Mouse (Mus musculus): Measurements from ENCODE around the gene Ggta1.

Ggta1 gene

GRCm38 (mm10) chr2:35434576-35435123 lies 28.4 kb downstream of the Ggta1 start:
- no peak for DNase-seq (ENCODE audit: low spot score)

GRCm38 (mm10) chr2:35433428-35433827 lies 29.6 kb downstream of the Ggta1 start:
- no peak for DNase-seq (ENCODE audit: low spot score)

GRCm38 (mm10) chr2:35432472-35432871 lies 30.6 kb downstream of the Ggta1 start:
- no peak for DNase-seq (ENCODE audit: low spot score)

GRCm38 (mm10) chr2:35432011-35432410 lies 31.0 kb downstream of the Ggta1 start:
- DNase-seq (ENCODE audit: low spot score) = no peak

- DNase-seq (ENCODE audit: low spot score) = no peak
These were observed 32.2 kb downstream of the Ggta1 start for GRCm38 (mm10) chr2:35430806-35431205.

GRCm38 (mm10) chr2:35428615-35429300 lies 34.3 kb downstream of the Ggta1 start:
- no peak for DNase-seq (ENCODE audit: low spot score)

- no peak for DNase-seq (ENCODE audit: low spot score)
These were observed 35.5 kb downstream of the Ggta1 start for GRCm38 (mm10) chr2:35427559-35427958.

GRCm38 (mm10) chr2:35423711-35424339 lies 39.2 kb downstream of the Ggta1 start:
- no peak for DNase-seq (ENCODE audit: low spot score)

GRCm38 (mm10) chr2:35422384-35422783 lies 40.6 kb downstream of the Ggta1 start:
- DNase-seq (ENCODE audit: low spot score) = no peak

- DNase-seq (ENCODE audit: low spot score) = no peak
These were observed 42.4 kb downstream of the Ggta1 start for GRCm38 (mm10) chr2:35420681-35421080.

- no peak for DNase-seq (ENCODE audit: low spot score)
These were observed 43.4 kb downstream of the Ggta1 start for GRCm38 (mm10) chr2:35419671-35420070.

- no peak for DNase-seq (ENCODE audit: low spot score)
These were observed 43.8 kb downstream of the Ggta1 start for GRCm38 (mm10) chr2:35419243-35419642.

GRCm38 (mm10) chr2:35417231-35417630 lies 45.8 kb downstream of the Ggta1 start:
- no peak for DNase-seq (ENCODE audit: low spot score)

- no peak for DNase-seq (ENCODE audit: low spot score)
These were observed 46.6 kb downstream of the Ggta1 start for GRCm38 (mm10) chr2:35416473-35416872.

GRCm38 (mm10) chr2:35412810-35413209 lies 50.2 kb downstream of the Ggta1 start:
- DNase-seq (ENCODE audit: low spot score) = no peak

- no peak for DNase-seq (ENCODE audit: low spot score)
These were observed 50.8 kb downstream of the Ggta1 start for GRCm38 (mm10) chr2:35412246-35412645.

GRCm38 (mm10) chr2:35411640-35412190 lies 51.3 kb downstream of the Ggta1 start:
- DNase-seq (ENCODE audit: low spot score) = no peak

GRCm38 (mm10) chr2:35409466-35409865 lies 53.6 kb downstream of the Ggta1 start:
- no peak for DNase-seq (ENCODE audit: low spot score)

GRCm38 (mm10) chr2:35408409-35409110 lies 54.5 kb downstream of the Ggta1 start:
- no peak for DNase-seq (ENCODE audit: low spot score)

GRCm38 (mm10) chr2:35407878-35408277 lies 55.2 kb downstream of the Ggta1 start:
- no peak for DNase-seq (ENCODE audit: low spot score)

GRCm38 (mm10) chr2:35407266-35407665 lies 55.8 kb downstream of the Ggta1 start:
- no peak for DNase-seq (ENCODE audit: low spot score)

GRCm38 (mm10) chr2:35406611-35407010 lies 56.4 kb downstream of the Ggta1 start:
- no peak for DNase-seq (ENCODE audit: low spot score)

- no peak for DNase-seq (ENCODE audit: low spot score)
These were observed 60.6 kb downstream of the Ggta1 start for GRCm38 (mm10) chr2:35402391-35402790.
